Mouse (Mus musculus) cerebral cortex, adult 2 months (tissue): ENCODE measurements around the gene Dedd.

Experiments
- WGBS: fragments of 180-500 bp; shearing (Covaris S2); methylation state at CpG from one replicate; pipeline ENCODE4 v1.1.7; 2018; 5-methylcytosine and 5-hydroxymethylcytosine counted together

Gene Dedd

GRCm38 (mm10) chr1:171319748-171320147 lies 9.2 kb upstream of the Dedd start:
- WGBS, result 30% methylated on average over 7 of the region's 7 CpGs

- WGBS, result 28% methylated on average over 5 of the region's 5 CpGs
Observed at GRCm38 (mm10) chr1:171320151-171320550, 8.8 kb upstream of the Dedd start.

- WGBS, result 88% methylated on average over 1 of the region's 1 CpGs
Observed at GRCm38 (mm10) chr1:171322012-171322411, 6.9 kb upstream of the Dedd start.

GRCm38 (mm10) chr1:171325571-171325970 lies 3.4 kb upstream of the Dedd start:
- 86% methylated on average over 2 of the region's 2 CpGs for WGBS

- 68% methylated on average over 4 of the region's 4 CpGs for WGBS
Observed at GRCm38 (mm10) chr1:171326588-171326987, 2.4 kb upstream of the Dedd start.

- WGBS, result 12% methylated on average over 9 of the region's 9 CpGs
Observed at GRCm38 (mm10) chr1:171328244-171328643, 701 bp upstream of the Dedd start.

GRCm38 (mm10) chr1:171329433-171330215 lies 679 bp downstream of the Dedd start:
- WGBS, result 1% methylated on average over 58 of the region's 61 CpGs

- WGBS, result 2% methylated on average over 4 of the region's 4 CpGs
Observed at GRCm38 (mm10) chr1:171330216-171330560, 1.2 kb downstream of the Dedd start.

- WGBS, result 95% methylated on average over 16 of the region's 16 CpGs
Observed at GRCm38 (mm10) chr1:171342262-171343207, 13.6 kb downstream of the Dedd start.

GRCm38 (mm10) chr1:171343922-171344677 lies 15.2 kb downstream of the Dedd start:
- WGBS, result 54% methylated on average over 9 of the region's 9 CpGs

GRCm38 (mm10) chr1:171344715-171345114 lies 15.8 kb downstream of the Dedd start:
- WGBS, result 64% methylated on average over 9 of the region's 9 CpGs

- WGBS, result under 1% methylated on average over 53 of the region's 53 CpGs
Observed at GRCm38 (mm10) chr1:171345225-171346094, 16.5 kb downstream of the Dedd start, which contains the start of the genes Nit1 and Pfdn2. Gene Nit1 (minus strand): TSS chr1:171345646. Gene Pfdn2 (plus strand): TSS chr1:171345670.

GRCm38 (mm10) chr1:171346095-171346450 lies 17.1 kb downstream of the Dedd start:
- under 1% methylated on average over 14 of the region's 14 CpGs for WGBS

- WGBS, result 63% methylated on average over 3 of the region's 3 CpGs
Observed at GRCm38 (mm10) chr1:171348665-171349064, 19.7 kb downstream of the Dedd start.

- 62% methylated on average over 2 of the region's 2 CpGs for WGBS
Observed at GRCm38 (mm10) chr1:171349210-171349609, 20.3 kb downstream of the Dedd start.

- WGBS, result 80% methylated on average over 5 of the region's 5 CpGs
Observed at GRCm38 (mm10) chr1:171355812-171356340, 26.9 kb downstream of the Dedd start.

GRCm38 (mm10) chr1:171356814-171357213 lies 27.9 kb downstream of the Dedd start:
- WGBS, result 94% methylated on average over 2 of the region's 2 CpGs

GRCm38 (mm10) chr1:171358421-171358820 lies 29.5 kb downstream of the Dedd start:
- 54% methylated on average over 4 of the region's 4 CpGs for WGBS

GRCm38 (mm10) chr1:171360253-171360652 lies 31.3 kb downstream of the Dedd start:
- 10% methylated on average over 26 of the region's 26 CpGs for WGBS

GRCm38 (mm10) chr1:171360656-171361055 lies 31.7 kb downstream of the Dedd start, which contains the start of gene Klhdc9:
Gene Klhdc9 (minus strand): TSS chr1:171360798.
- WGBS, result 4% methylated on average over 21 of the region's 21 CpGs
